Mouse (Mus musculus) MEL (cell line): Measurements from ENCODE around the gene Rtel1. TPM values are rescaled to one million over a fixed set of nuclear protein-coding genes. Genes with fewer than 3 reads are reported as not detected.

Source experiments
- DNase-seq: peaks from one replicate; pipeline ENCODE4 v3.0.0; 2011; ENCODE audit warnings: low read depth, low spot score
- H3K27ac ChIP-seq: 2 replicates; pipeline ENCODE4 v1.5.1; 2012; ENCODE audit warnings: low read depth, mild to moderate bottlenecking, control low read depth, low read length, moderate library complexity; ENCODE audit not compliant: control insufficient read depth
- H3K27me3 ChIP-seq, 2 experiments: fragments of 150-350 bp in 1 of 2; sonication (generic) in 1 of 2; 2 replicates each; pipeline ENCODE4 v1.6.1; 2012; ENCODE audit warnings: low read length in 2 of 2, mild to moderate bottlenecking in 2 of 2, improper control_type of control experiment in 1 of 2, moderate library complexity in 1 of 2; ENCODE audit not compliant: insufficient read depth in 2 of 2, control insufficient read depth in 1 of 2
- H3K36me3 ChIP-seq, 2 experiments: 2 replicates each; pipeline ENCODE4 v1.6.1; 2012 to 2014; ENCODE audit warnings: low read length in 2 of 2, improper control_type of control experiment in 1 of 2, inconsistent platforms in 1 of 2, mild to moderate bottlenecking in 1 of 2; ENCODE audit not compliant: insufficient read depth in 2 of 2, control insufficient read depth in 1 of 2
- H3K4me1 ChIP-seq, 2 experiments: fragments of 150-350 bp in 1 of 2; sonication (generic) in 1 of 2; 2 replicates each; pipeline ENCODE4 v1.6.1; 2012; ENCODE audit warnings: low read length in 2 of 2, improper control_type of control experiment in 1 of 2, mild to moderate bottlenecking in 1 of 2; ENCODE audit not compliant: insufficient read depth in 2 of 2, control insufficient read depth in 1 of 2
- H3K4me3 ChIP-seq, 2 experiments: fragments of 150-350 bp in 1 of 2; sonication (generic) in 1 of 2; 2 replicates each; pipeline ENCODE4 v1.5.1; 2012; ENCODE audit warnings: low read depth in 2 of 2, low read length in 2 of 2, mild to moderate bottlenecking in 2 of 2, moderate library complexity in 2 of 2, control low read depth in 1 of 2, improper control_type of control experiment in 1 of 2; ENCODE audit not compliant: control insufficient read depth in 1 of 2, insufficient read depth in 1 of 2
- H3K79me2 ChIP-seq: 2 replicates; pipeline ENCODE4 v1.6.1; 2012; ENCODE audit warnings: mild to moderate bottlenecking, low read length, moderate library complexity; ENCODE audit not compliant: control insufficient read depth, poor library complexity, insufficient read depth
- H3K9ac ChIP-seq: 2 replicates; pipeline ENCODE4 v1.6.1; 2012; ENCODE audit warnings: low read depth, mild to moderate bottlenecking, control low read depth, low read length, moderate library complexity; ENCODE audit not compliant: control insufficient read depth, poor library complexity, severe bottlenecking
- H3K9me3 ChIP-seq: fragments of 150-350 bp; sonication (generic); replicated peaks from 2 replicates; pipeline ENCODE4 v1.6.1; 2012; ENCODE audit warnings: mild to moderate bottlenecking, low read length, improper control_type of control experiment, moderate library complexity; ENCODE audit not compliant: insufficient read depth
- CHD2 ChIP-seq: IDR thresholded peaks from 2 replicates; pipeline ENCODE4 v1.6.1; 2011; ENCODE audit warnings: low read length, improper control_type of control experiment
- CTCF ChIP-seq, 3 experiments: IDR thresholded peaks in 2 of 3; conservative IDR thresholded peaks in 1 of 3; 2 replicates each; pipeline ENCODE4 v1.5.1; 2011 to 2012; ENCODE audit warnings: low read length in 3 of 3, low read depth in 2 of 3, mild to moderate bottlenecking in 2 of 3, improper control_type of control experiment in 1 of 3, inconsistent platforms in 1 of 3, mixed read lengths in 1 of 3, moderate library complexity in 1 of 3; ENCODE audit not compliant: control insufficient read depth in 1 of 3, insufficient read depth in 1 of 3, poor library complexity in 1 of 3, severe bottlenecking in 1 of 3
- ELF1 ChIP-seq: IDR thresholded peaks from 2 replicates; pipeline ENCODE4 v1.6.1; 2014; ENCODE audit warnings: low read depth, mild to moderate bottlenecking, inconsistent platforms, low read length, improper control_type of control experiment, moderate library complexity
- ETS1 ChIP-seq: IDR thresholded peaks from 2 replicates; pipeline ENCODE4 v1.6.1; 2012; ENCODE audit warnings: low read depth, mild to moderate bottlenecking, inconsistent platforms, low read length, improper control_type of control experiment, moderate library complexity
- MAX ChIP-seq: IDR thresholded peaks from 2 replicates; pipeline ENCODE4 v1.6.1; 2011; ENCODE audit warnings: low read length, improper control_type of control experiment
- MXI1 ChIP-seq: IDR thresholded peaks from 2 replicates; pipeline ENCODE4 v1.6.1; 2011; ENCODE audit warnings: mild to moderate bottlenecking, low read depth, low read length, improper control_type of control experiment
- NELFE ChIP-seq: IDR thresholded peaks from 2 replicates; pipeline ENCODE4 v1.6.1; 2011; ENCODE audit warnings: low read depth, low read length, improper control_type of control experiment
- NRF1 ChIP-seq: IDR thresholded peaks from 2 replicates; pipeline ENCODE4 v1.6.1; 2014; ENCODE audit warnings: low read depth, mild to moderate bottlenecking, inconsistent platforms, low read length, improper control_type of control experiment, moderate library complexity; ENCODE audit not compliant: poor library complexity, insufficient read depth, severe bottlenecking
- POLR2AphosphoS5 ChIP-seq: IDR thresholded peaks from 2 replicates; pipeline ENCODE4 v1.6.1; 2012; ENCODE audit warnings: low read depth, borderline replicate concordance, mild to moderate bottlenecking, inconsistent platforms, low read length, moderate library complexity, mixed read lengths
- RAD21 ChIP-seq: IDR thresholded peaks from 2 replicates; pipeline ENCODE4 v1.6.1; 2011; ENCODE audit warnings: mild to moderate bottlenecking, low read depth, low read length, improper control_type of control experiment
- SMC3 ChIP-seq: IDR thresholded peaks from 2 replicates; pipeline ENCODE4 v1.6.1; 2011; ENCODE audit warnings: low read depth, low read length, improper control_type of control experiment
- TAL1 ChIP-seq: IDR thresholded peaks from 2 replicates; pipeline ENCODE4 v1.6.1; 2012; ENCODE audit warnings: mild to moderate bottlenecking, inconsistent platforms, low read length, moderate library complexity, mixed read lengths
- TBP ChIP-seq: IDR thresholded peaks from 2 replicates; pipeline ENCODE4 v1.8.0; 2011; ENCODE audit warnings: low read depth, low read length, improper control_type of control experiment
- ZC3H11A ChIP-seq: IDR thresholded peaks from 2 replicates; pipeline ENCODE4 v1.6.1; 2012; ENCODE audit warnings: low read depth, mild to moderate bottlenecking, inconsistent platforms, low read length, improper control_type of control experiment
- polyA plus RNA-seq, 2 experiments: library from polyadenylated mRNA; stranded (reverse) in 1 of 2; unstranded in 1 of 2; fragments of >175 nt in 1 of 2; fragments of >200 nt in 1 of 2; gene quantifications; 2 replicates each; pipeline versions ENCODE4 v1.2.1 to v1.2.4; 2012; ENCODE audit warnings: low replicate concordance in 2 of 2, low read depth in 1 of 2; ENCODE audit not compliant: insufficient read length in 2 of 2, insufficient read depth in 1 of 2, missing spikeins in 1 of 2
- total RNA-seq: library from RNA; depleted of rRNA; stranded (reverse); fragments of 300-350 nt; gene quantifications from 2 replicates; pipeline ENCODE4 v1.2.3, GENCODE M21; 2012

Gene Rtel1
- total and polyA plus RNA-seq, 3 experiments: 54.2 to 87.0 TPM; not detected in 1

- Histone ChIP-seq H3K79me2 (no peaks in the 10 kb centered on the region), H3K4me3 (no peak overlapping the region), H3K9ac (no peak overlapping the region), H3K36me3 (peaks cover 0 to 25% of the 10 kb centered on the region in 2 experiments; a peak in 2 of 4 replicates), H3K4me1 (no peaks in the 10 kb centered on the region), H3K9me3 (no peaks in the 10 kb centered on the region; the same call in 1 of the 2 replicates), H3K27me3 (no peaks in the 10 kb centered on the region), H3K27ac (no peak overlapping the region)
- DNase-seq: no peak
- TF ChIP-seq NRF1 (no peak), CTCF (IDR thresholded peaks at IDR 0.05 in 2 of 3, conservative IDR thresholded peaks at IDR 0.05 in 1 of 3; ENCODE audit: control insufficient read depth in 1 of 3, insufficient read depth in 1 of 3, low read depth in 2 of 3, low read length in 3 of 3, poor library complexity in 1 of 3, severe bottlenecking in 1 of 3) (no peak), CHD2 (no peak), TBP (no peak), SMC3 (no peak), ELF1 (no peak)
Observed at GRCm38 (mm10) chr2:181332542-181332941, 13.0 kb downstream of the Rtel1 start.

GRCm38 (mm10) chr2:181334023-181334422 is 14.5 kb downstream of the Rtel1 start:
- Histone ChIP-seq H3K4me1 (no peaks in the 10 kb centered on the region), H3K79me2 (no peaks in the 10 kb centered on the region), H3K27ac (no peak overlapping the region), H3K4me3 (no peak overlapping the region), H3K9ac (no peak overlapping the region), H3K27me3 (no peaks in the 10 kb centered on the region), H3K36me3 (peaks cover 0 to 30% of the 10 kb centered on the region in 2 experiments; a peak in 2 of 4 replicates), H3K9me3 (no peaks in the 10 kb centered on the region; the same call in 1 of the 2 replicates)
- TF ChIP-seq ZC3H11A (peak; percentile 63), RAD21 (peak; percentile 70), ETS1 (no peak), CTCF (IDR thresholded peaks at IDR 0.05 in 2 of 3, conservative IDR thresholded peaks at IDR 0.05 in 1 of 3; ENCODE audit: control insufficient read depth in 1 of 3, insufficient read depth in 1 of 3, low read depth in 2 of 3, low read length in 3 of 3, poor library complexity in 1 of 3, severe bottlenecking in 1 of 3) (peak; percentile 60 to 74 (median 74)), TAL1 (no peak), POLR2AphosphoS5 (no peak), SMC3 (peak; percentile 85), TBP (no peak), MXI1 (no peak), NELFE (no peak)
- DNase-seq: peak; percentile 74

GRCm38 (mm10) chr2:181340426-181340825 is 20.9 kb downstream of the Rtel1 start:
- Histone ChIP-seq H3K27ac (no peak overlapping the region), H3K27me3 (no peaks in the 10 kb centered on the region), H3K4me3 (no peak overlapping the region), H3K9ac (no peak overlapping the region), H3K36me3 (peaks cover 0 to 13% of the 10 kb centered on the region in 2 experiments; a peak in 2 of 4 replicates), H3K4me1 (no peaks in the 10 kb centered on the region), H3K79me2 (no peaks in the 10 kb centered on the region), H3K9me3 (no peaks in the 10 kb centered on the region)
- DNase-seq: no peak
- no peak for TF ChIP-seq MAX
